Mouse (Mus musculus): Measurements from ENCODE around the gene Mfrp.

Mfrp gene

GRCm38 (mm10) chr9:44101490-44101889 is at the start of gene Mfrp:
Gene Mfrp (plus strand): TSS chr9:44101729.
- DNase-seq (ENCODE audit: low spot score in 2 of 2) = no peak

GRCm38 (mm10) chr9:44052855-44053254 is 48.7 kb upstream of the Mfrp start:
- DNase-seq (ENCODE audit: low spot score in 2 of 2) = no peak

GRCm38 (mm10) chr9:44053936-44054335 is 47.6 kb upstream of the Mfrp start:
- no peak for DNase-seq (ENCODE audit: low spot score in 2 of 2)

- DNase-seq (ENCODE audit: low spot score in 2 of 2) = no peak
Measured at GRCm38 (mm10) chr9:44058606-44059005, 42.9 kb upstream of the Mfrp start.

- no peak for DNase-seq (ENCODE audit: low spot score in 2 of 2)
Measured at GRCm38 (mm10) chr9:44065177-44065576, 36.4 kb upstream of the Mfrp start.

GRCm38 (mm10) chr9:44066785-44067225 is 34.7 kb upstream of the Mfrp start, which contains the start of gene Usp2:
Gene Usp2 (plus strand): TSS chr9:44067021.
- peak; percentile 94 to 95 for DNase-seq (ENCODE audit: low spot score in 2 of 2)

- no peak for DNase-seq (ENCODE audit: low spot score in 2 of 2)
Measured at GRCm38 (mm10) chr9:44067241-44067959, 34.1 kb upstream of the Mfrp start.

- no peak for DNase-seq (ENCODE audit: low spot score in 2 of 2)
Measured at GRCm38 (mm10) chr9:44067960-44068330, 33.6 kb upstream of the Mfrp start.

- DNase-seq (ENCODE audit: low spot score in 2 of 2) = no peak
Measured at GRCm38 (mm10) chr9:44069252-44069651, 32.3 kb upstream of the Mfrp start.

GRCm38 (mm10) chr9:44070113-44070843 is 31.3 kb upstream of the Mfrp start:
- DNase-seq (ENCODE audit: low spot score in 2 of 2) = no peak

- no peak for DNase-seq (ENCODE audit: low spot score in 2 of 2)
Measured at GRCm38 (mm10) chr9:44070844-44071231, 30.7 kb upstream of the Mfrp start.

GRCm38 (mm10) chr9:44071914-44072598 is 29.5 kb upstream of the Mfrp start:
- DNase-seq (ENCODE audit: low spot score in 2 of 2) = no peak

GRCm38 (mm10) chr9:44072599-44072915 is 29.0 kb upstream of the Mfrp start:
- no peak for DNase-seq (ENCODE audit: low spot score in 2 of 2)

GRCm38 (mm10) chr9:44073115-44073514 is 28.4 kb upstream of the Mfrp start:
- DNase-seq (ENCODE audit: low spot score in 2 of 2) = no peak

- DNase-seq (ENCODE audit: low spot score in 2 of 2) = no peak
Measured at GRCm38 (mm10) chr9:44074395-44075275, 26.9 kb upstream of the Mfrp start.

GRCm38 (mm10) chr9:44075276-44075995 is 26.1 kb upstream of the Mfrp start:
- DNase-seq (ENCODE audit: low spot score in 2 of 2) = no peak

- DNase-seq (ENCODE audit: low spot score in 2 of 2) = no peak
Measured at GRCm38 (mm10) chr9:44075996-44076763, 25.3 kb upstream of the Mfrp start.

GRCm38 (mm10) chr9:44076764-44077120 is 24.8 kb upstream of the Mfrp start:
- peak; percentile 32 to 36 for DNase-seq (ENCODE audit: low spot score in 2 of 2)

- no peak for DNase-seq (ENCODE audit: low spot score in 2 of 2)
Measured at GRCm38 (mm10) chr9:44077266-44077910, 24.1 kb upstream of the Mfrp start.
